Mouse (Mus musculus) T-helper 17 cell (primary cell): ENCODE results near the gene Taz.

ENCODE experiments used
- in situ Hi-C, 2 experiments: fragments of 300-600 bp; cut with MboI, MseI; formaldehyde crosslinking; loops; 1 replicate in 1 of 2; 2 replicates in 1 of 2; pipeline ENCODE4 v1.15.1; 2025; ENCODE audit warnings: high pct_unique_total_duplicates in 2 of 2

The Taz gene

GRCm38 (mm10) chrX:74281732-74282394, at the start of gene Taz, which contains the start of gene Dnase1l1:
Taz (plus strand) TSS chrX:74281912.
Dnase1l1 (minus strand) TSS chrX:74282337.
- in situ Hi-C loops: no loop called here

DNA sequence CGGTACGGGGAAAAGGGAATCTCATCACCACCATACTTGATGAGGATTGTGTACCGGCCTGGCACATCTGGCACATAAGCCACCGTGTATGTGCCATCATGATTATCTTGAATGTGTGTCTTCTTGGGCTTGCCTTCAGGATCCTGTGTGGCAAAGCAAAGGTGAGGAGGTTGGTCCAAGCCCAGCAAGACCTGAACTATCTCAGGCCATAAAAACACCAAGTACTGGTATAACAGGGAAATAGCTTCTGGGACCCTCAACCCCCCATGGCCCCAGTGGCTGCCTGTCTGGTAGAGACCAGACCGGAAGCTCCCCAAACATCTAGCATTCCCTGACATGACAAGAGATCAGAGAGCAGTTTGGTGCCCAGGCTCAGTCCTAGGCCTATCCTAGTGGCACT, 48.5 kb upstream of the Taz start:
- in situ Hi-C loops: no loop called here

DNA sequence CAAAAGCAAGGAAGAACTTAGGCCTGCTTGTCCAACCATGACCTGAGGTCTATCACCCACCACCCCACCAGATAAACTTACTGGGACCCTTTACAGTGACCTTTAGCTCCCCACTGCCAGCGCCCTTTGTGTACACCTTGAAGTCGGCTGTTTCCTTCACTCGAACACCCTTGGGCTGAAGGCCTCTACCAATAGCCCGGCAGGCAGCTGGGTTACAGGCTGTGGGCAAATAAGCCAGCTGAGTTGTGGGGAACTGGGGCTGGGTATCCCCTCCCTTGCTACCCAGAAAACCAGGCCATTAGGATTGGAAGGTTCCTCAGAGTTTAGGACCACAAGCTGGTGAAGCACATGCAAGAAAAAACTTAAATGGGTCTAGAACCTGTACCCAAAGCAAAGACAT, 41.4 kb upstream of the Taz start:
- in situ Hi-C loops: no loop called here

DNA sequence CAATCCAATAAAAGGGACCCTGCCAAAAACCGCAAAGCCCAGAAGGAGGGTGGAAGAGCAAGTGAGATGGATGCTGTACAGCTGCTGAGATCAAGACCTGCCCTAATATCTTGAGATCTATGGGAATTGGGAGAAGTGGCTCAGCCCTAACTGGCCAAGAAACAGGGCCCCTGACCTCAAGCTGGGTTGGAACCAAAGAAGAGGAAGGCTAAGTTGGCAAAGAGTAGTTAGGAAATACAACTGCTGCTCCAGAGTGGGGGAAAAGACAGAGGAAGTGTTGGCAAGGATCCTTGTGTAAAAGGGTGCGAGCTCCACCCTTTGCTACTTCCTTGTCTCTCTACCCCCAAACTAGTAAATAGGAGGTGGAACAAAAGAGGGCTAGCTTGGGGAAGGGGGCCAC, 38.3 kb upstream of the Taz start:
- in situ Hi-C loops: no loop called here

GRCm38 (mm10) chrX:74243807-74244206, 37.9 kb upstream of the Taz start:
- in situ Hi-C loops: no loop called here

DNA sequence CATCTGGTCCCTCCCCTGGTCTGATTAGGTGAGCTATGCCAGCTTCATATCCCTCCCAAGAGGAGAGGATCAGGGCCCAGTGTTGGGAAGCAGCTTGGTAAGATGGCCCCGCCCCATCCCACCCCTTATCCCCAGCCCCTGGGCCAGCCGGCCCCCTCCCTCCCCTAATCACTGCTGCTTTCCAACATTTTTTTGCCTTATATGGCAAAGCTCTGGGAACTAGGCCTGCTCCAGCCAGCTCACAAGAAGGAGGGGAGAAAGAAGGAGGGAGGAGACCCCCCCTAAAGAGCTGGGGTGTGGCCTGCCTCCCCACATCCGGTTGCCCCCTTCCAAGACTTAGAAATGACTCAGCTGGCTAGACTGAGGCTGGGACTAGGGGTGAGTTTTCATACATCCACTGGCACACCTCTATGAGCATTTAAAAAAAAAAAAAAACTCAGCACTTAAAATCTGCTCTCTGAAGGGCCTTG, 37.1 kb upstream of the Taz start:
- in situ Hi-C loops: loop anchor here in 1 of 2 experiments (5.0 kb wide), 1 partner anchor 168 kb away; no protein-coding TSS in a partner anchor

- in situ Hi-C loops: loop anchor here in 1 of 2 experiments (5.0 kb wide), 1 partner anchor 167 kb away; no protein-coding TSS in a partner anchor
These were observed 36.6 kb upstream of the Taz start for GRCm38 (mm10) chrX:74245107-74245506.

DNA sequence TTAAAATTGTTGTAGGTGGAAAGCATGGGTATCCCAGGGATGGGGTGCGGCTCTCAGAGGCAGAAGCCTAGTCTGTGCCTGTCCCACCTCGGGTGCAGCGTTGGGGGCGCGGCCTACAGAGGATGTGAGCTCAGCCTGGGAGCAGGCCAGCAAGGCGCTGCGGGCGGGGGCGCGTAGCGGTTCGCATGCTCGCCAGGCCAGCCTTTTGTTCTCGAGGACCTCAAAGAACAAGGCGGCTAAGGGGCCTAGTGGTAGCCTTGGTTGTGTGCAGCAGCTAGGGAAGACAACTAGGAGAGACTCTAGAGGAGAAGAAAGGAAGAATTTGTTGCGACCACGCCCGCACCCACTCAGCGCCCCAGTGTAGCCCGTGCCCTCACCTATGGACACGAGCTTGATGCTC, 36.0 kb upstream of the Taz start:
- in situ Hi-C loops: loop anchor here in 1 of 2 experiments (5.0 kb wide), 1 partner anchor 167 kb away; no protein-coding TSS in a partner anchor

- in situ Hi-C loops: loop anchor here in 1 of 2 experiments (5.0 kb wide), 1 partner anchor 166 kb away; no protein-coding TSS in a partner anchor
These were observed 35.5 kb upstream of the Taz start for GRCm38 (mm10) chrX:74246213-74246681.

DNA sequence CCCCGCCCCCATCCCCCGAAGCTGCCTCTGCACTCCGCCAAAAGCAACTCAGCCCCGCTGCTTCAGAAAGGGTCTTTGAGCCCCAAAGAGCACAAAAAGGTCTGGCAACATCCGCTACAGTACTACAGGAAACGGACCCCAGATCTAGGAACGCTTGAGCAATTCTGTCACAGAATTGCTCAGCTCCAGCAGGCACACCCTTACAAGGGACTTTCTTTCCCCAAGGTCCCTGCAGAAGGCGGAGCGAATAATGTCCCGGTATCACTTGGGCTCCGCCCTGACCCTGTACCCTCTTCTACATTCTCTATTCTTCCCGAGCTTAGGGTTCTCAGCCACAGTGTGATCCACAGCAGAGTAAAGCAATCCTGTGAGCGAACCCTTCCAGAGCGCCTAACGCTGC, 35.0 kb upstream of the Taz start:
- in situ Hi-C loops: loop anchor here in 1 of 2 experiments (5.0 kb wide), 1 partner anchor 166 kb away; no protein-coding TSS in a partner anchor

DNA sequence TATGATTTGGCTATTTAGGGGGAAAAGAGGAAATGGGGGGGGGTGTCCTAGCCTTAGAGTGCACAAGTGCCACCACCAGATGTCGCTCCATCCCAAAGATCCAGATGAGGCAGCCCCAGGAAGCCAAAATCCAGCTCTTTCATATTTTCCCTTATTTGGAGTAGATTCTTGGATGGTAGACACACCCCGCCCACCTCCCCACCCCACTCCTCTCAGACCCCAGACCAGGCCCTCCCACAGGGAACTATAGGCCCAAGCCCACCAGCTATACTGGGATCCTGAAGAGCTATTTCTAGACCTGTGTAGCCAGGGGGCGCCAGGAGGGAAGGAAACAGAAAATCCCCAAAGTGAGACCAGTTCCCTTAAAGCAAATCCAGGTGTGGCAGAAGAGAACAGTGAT, 33.1 kb upstream of the Taz start:
- in situ Hi-C loops: loop anchor here in 1 of 2 experiments (5.0 kb wide), 1 partner anchor 164 kb away; no protein-coding TSS in a partner anchor

- in situ Hi-C loops: loop anchor here (5.0 kb wide), 1 partner anchor 163 kb away; no protein-coding TSS in a partner anchor
These were observed 32.1 kb upstream of the Taz start, which contains the start of gene Flna for GRCm38 (mm10) chrX:74249615-74250014. Flna (minus strand) TSS chrX:74249820.

DNA sequence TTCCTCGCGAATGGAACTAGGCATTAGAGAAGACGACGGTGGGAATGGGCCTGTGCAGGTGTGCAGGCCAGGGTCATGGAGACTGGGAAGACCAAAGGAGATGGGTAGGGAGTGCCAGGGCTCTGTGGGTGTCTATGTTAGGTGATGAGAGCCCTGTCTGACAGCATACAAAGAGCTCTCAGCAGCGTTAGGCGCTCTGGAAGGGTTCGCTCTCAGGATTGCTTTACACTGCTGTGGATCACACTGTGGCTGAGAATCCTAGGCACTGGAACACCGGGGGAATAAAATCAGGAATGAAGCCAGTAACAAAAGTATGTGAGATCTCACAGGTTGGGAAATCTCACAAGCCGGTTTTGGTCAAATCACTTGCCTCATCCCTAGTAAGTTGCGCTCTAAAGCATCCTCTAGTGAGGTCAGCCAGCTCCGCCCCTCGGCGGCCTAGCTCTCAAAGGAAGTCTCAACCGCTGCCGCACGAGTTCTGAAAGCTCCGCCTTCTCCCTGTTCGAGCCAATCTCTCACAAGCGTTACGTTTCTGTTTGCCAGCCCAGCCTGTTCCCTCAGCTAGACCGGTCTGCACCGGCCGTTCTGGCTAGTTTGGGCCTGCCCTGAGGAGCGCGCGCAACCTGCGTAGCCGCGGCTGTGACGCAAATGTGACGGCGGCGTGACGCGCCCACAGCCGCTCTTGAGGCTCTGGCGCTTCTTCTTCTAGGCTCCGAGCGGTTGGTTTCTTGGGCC, 27.4 kb upstream of the Taz start, which contains the start of gene Emd:
Emd (plus strand) TSS at position 535 of the 735 bp plus-strand sequence.
- in situ Hi-C loops: loop anchor here in 1 of 2 experiments (5.0 kb wide), 1 partner anchor 158 kb away; no protein-coding TSS in a partner anchor

GRCm38 (mm10) chrX:74254888-74255565, 26.7 kb upstream of the Taz start:
- in situ Hi-C loops: loop anchor here in 1 of 2 experiments (5.0 kb wide), 1 partner anchor 157 kb away; no protein-coding TSS in a partner anchor

DNA sequence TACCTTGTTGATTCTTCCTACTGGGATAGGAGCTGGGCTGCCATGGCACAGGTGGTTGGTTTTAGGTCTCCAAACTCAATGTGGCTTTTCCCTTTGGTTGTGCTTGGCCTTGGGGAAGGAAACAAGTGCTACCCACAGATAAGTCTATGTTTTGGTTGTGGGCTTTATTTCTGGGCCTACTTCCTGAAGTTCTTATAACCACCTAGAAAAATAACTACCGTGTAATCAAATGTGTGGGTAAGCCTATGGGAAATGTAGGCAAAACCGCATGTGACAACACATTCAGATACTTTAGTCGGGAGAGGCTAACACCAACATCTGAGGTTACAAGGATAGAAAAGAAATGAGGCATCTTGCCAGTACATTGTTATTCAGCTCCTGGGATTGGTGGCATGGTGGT, 24.0 kb upstream of the Taz start:
- in situ Hi-C loops: no loop called here

DNA sequence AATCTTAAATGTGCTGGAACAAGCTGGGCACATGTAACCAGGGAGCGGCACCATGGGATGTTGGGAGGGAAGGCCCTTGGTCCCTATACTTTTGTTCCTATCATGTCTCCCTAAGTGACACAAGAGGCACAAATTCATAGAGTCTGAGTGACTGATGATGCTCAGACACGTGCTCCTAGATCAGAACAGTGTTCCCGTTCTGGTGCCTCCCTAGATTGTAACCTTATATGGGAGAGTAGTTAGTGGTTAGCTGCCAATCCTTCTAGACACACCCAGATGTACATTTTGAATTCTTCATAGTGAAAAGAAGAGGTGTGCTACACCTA, 12.0 kb upstream of the Taz start:
- in situ Hi-C loops: loop anchor here (5.0 kb wide), 1 partner anchor 47 kb away; no protein-coding TSS in a partner anchor

DNA sequence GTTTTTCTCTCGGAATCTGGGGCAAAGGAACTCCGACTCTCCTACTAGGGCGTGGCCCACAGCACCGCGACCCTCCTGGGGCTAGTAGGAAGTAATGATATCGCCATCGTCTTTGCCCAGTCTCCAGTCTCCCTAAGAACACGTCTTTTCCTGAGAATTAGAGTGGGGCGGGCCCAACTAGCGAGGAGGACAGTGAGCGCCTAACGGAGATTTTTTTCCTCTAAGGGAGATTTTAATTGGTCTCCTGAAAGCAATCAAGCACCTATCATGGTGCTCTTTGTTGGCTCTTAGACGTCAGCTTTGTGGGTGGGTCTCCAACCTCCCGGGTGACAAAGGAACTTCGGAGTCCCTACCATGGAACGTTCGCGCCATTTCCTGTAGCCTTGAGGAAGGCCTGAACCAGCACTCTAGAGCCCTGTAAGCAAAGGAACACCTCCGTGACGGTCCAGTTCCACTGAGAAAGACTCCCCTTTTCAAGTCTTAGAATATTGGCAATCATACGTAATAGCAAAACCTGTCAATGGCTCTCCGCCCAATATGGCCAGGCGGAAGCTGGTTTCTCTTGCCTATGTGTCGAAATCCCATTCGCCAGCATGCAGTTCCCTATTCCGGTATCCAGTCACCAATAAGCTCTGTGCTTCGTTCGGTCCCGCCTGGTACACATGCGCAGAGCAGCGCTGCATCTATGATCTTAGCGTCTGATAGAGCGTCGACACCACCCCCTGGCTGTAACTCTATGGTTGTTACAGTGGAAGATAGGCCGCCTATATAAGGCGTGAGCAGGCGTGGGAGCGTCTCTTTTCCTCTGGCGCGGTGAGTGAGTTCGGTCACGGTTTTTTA, 11.4 kb upstream of the Taz start, which contains the start of gene Rpl10:
Rpl10 (plus strand) TSS at position 751 of the 840 bp plus-strand sequence.
- in situ Hi-C loops: no loop called here

DNA sequence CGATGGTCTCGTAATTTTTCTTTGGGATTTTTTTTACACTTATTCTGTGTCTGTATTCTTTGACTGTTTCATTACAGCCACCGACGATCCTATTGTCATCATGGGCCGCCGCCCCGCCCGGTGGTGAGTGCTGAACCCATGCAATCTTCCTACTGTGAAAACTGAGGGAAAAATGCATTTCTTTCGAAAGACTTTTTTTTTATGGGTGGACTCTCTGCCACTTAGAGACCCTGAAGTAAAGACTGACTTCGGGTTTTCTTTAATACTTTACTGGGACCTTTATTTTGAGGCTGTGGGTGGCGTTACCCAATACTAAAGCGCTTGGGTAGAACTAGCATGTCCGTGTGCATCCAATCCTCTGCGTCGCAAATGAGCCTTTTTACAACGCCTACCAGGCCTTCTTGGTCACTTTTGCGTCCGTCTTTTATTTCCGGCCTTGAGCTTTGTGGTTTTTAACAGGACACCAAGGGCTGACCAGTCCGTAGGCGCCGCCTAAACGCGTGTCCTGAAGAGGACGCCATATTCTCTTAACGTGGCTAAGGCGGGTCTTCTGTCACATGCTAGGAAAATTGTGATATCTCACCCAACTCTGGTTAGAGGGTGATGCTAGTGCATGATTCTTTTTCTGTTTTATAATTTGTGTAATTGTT, 10.7 kb upstream of the Taz start:
- in situ Hi-C loops: no loop called here

GRCm38 (mm10) chrX:74273422-74274322, 8.0 kb upstream of the Taz start:
- in situ Hi-C loops: no loop called here
